ENCODE assay signal across 21 mouse cellular contexts in the genomic region with DNA sequence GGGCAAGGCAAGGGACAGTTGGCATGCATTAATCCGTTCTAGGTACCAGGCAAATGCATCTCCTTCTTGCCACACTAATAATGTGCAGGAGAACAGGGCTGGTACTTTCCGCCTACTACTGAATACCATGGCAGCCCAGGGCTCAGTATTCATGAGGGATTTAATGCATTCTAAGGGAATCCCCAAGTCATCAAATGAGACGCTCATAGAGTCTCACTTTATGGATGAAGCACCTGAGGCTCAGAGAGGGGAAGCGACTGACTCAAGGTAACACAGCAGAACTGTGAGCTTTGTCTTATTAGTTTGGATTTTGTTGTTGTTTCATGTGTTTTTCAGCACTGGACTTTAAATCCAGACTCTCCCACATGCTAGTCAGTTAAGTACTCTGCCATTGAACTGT. TPM values are rescaled to one million over a fixed set of nuclear protein-coding genes. Genes with fewer than 3 reads are reported as not detected.
DNase-seq lines count a peak whose midpoint lies in the region; ATAC-seq lines count a peak whose summit lies in the region.
"Had no signal": no experiment of that assay in that cellular context is flagged by ENCODE, and none has a peak within 500 bp of the region (broad histone marks: within the 10 kb centered on the region; RNA-seq: fewer than 3 reads in every experiment).

No protein-coding gene starts in this region.

- no peak overlapping the region for H3K27ac ChIP-seq in kidney, embryonic 14.5 days (ENCODE audit: low read depth, low read length)
- H3K27ac ChIP-seq in embryonic facial prominence, embryonic 15.5 days (replicated peaks), result peak overlapping the region; percentile 77
- no peak overlapping the region for H3K27ac ChIP-seq in neural tube, embryonic 15.5 days (replicated peaks)
- H3K27ac ChIP-seq: heart, embryonic 13.5 days; hindbrain, postnatal 0 days had no signal

- DNase-seq in cerebellum, adult 11-12 months, result peak; percentile 55
- DNase-seq in cerebellum, adult 9-11 months, result no peak
- no peak for DNase-seq in kidney, postnatal 25 days
- DNase-seq in 3T3-L1 (ENCODE audit: low read depth, low spot score), result peak; percentile 54
- no peak for DNase-seq in retina, postnatal 1 day
- DNase-seq: gastrocnemius, postnatal 10 days; kidney, adult 9 months; kidney, postnatal 36 days; liver, postnatal 0 days; right cerebral cortex, postnatal 4 days; thymus, adult 18-20 months; thymus, postnatal 4 days had no signal

- no peak for ATAC-seq in kidney, embryonic 14.5 days (ENCODE audit: low FRiP score, low TSS enrichment)
- no peak for ATAC-seq in embryonic facial prominence, embryonic 15.5 days (ENCODE audit: insufficient number of reproducible peaks, low FRiP score, low TSS enrichment, low read depth)
- no peak for ATAC-seq in neural tube, embryonic 15.5 days (ENCODE audit: low FRiP score)
- ATAC-seq: forebrain, embryonic 15.5 days; liver, postnatal 0 days had no signal

- WGBS in kidney, embryonic 14.5 days, result 81% methylated on average over 4 of the region's 4 CpGs
- 86% methylated on average over 4 of the region's 4 CpGs for WGBS in embryonic facial prominence, embryonic 15.5 days
- 85% methylated on average over 4 of the region's 4 CpGs for WGBS in neural tube, embryonic 15.5 days

- no peak overlapping the region for H3K4me3 ChIP-seq in kidney, embryonic 14.5 days (ENCODE audit: low read length)
- no peak overlapping the region for H3K4me3 ChIP-seq in embryonic facial prominence, embryonic 15.5 days (replicated peaks)
- H3K4me3 ChIP-seq in neural tube, embryonic 15.5 days (replicated peaks), result no peak overlapping the region
- H3K4me3 ChIP-seq: forebrain, embryonic 15.5 days; heart, embryonic 13.5 days; midbrain, embryonic 10.5 days had no signal

- H3K36me3 ChIP-seq in kidney, embryonic 14.5 days (ENCODE audit: control insufficient read depth, insufficient read depth, low read length), result no peaks in the 10 kb centered on the region
- H3K36me3 ChIP-seq in embryonic facial prominence, embryonic 15.5 days, result peaks cover 33% of the 10 kb centered on the region
- H3K36me3 ChIP-seq in neural tube, embryonic 15.5 days, result peaks cover 26% of the 10 kb centered on the region
- H3K36me3 ChIP-seq: forebrain, embryonic 15.5 days had no signal

- no peak overlapping the region for H3K4me2 ChIP-seq in kidney, embryonic 14.5 days (replicated peaks; ENCODE audit: low read depth, low read length)
- no peak overlapping the region for H3K4me2 ChIP-seq in embryonic facial prominence, embryonic 15.5 days (replicated peaks)
- H3K4me2 ChIP-seq in neural tube, embryonic 15.5 days, result no peak overlapping the region
- H3K4me2 ChIP-seq: forebrain, embryonic 15.5 days; heart, embryonic 13.5 days; liver, embryonic 11.5 days had no signal

- peak overlapping the region; percentile 23; the same call in 1 of the 2 replicates for H3K9ac ChIP-seq in kidney, embryonic 14.5 days (ENCODE audit: low read depth, low read length)
- no peak overlapping the region for H3K9ac ChIP-seq in embryonic facial prominence, embryonic 15.5 days
- H3K9ac ChIP-seq in neural tube, embryonic 15.5 days (replicated peaks), result no peak overlapping the region
- H3K9ac ChIP-seq: forebrain, embryonic 15.5 days; heart, embryonic 13.5 days; liver, postnatal 0 days had no signal

- no peaks in the 10 kb centered on the region for H3K4me1 ChIP-seq in kidney, embryonic 14.5 days (ENCODE audit: control insufficient read depth, insufficient read depth, low read length)
- peaks cover 33% of the 10 kb centered on the region for H3K4me1 ChIP-seq in embryonic facial prominence, embryonic 15.5 days
- peaks cover 20% of the 10 kb centered on the region for H3K4me1 ChIP-seq in neural tube, embryonic 15.5 days
- H3K4me1 ChIP-seq: heart, embryonic 13.5 days had no signal

- no peaks in the 10 kb centered on the region for H3K27me3 ChIP-seq in kidney, embryonic 14.5 days (ENCODE audit: control insufficient read depth, insufficient read depth, low read length)
- no peaks in the 10 kb centered on the region for H3K27me3 ChIP-seq in embryonic facial prominence, embryonic 15.5 days
- H3K27me3 ChIP-seq in neural tube, embryonic 15.5 days (replicated peaks), result no peaks in the 10 kb centered on the region
- H3K27me3 ChIP-seq: forebrain, embryonic 15.5 days had no signal

- no peaks in the 10 kb centered on the region for H3K9me3 ChIP-seq in kidney, embryonic 14.5 days (ENCODE audit: control insufficient read depth, low read length)
- H3K9me3 ChIP-seq in embryonic facial prominence, embryonic 15.5 days (replicated peaks), result no peaks in the 10 kb centered on the region
- no peaks in the 10 kb centered on the region for H3K9me3 ChIP-seq in neural tube, embryonic 15.5 days (replicated peaks)
- H3K9me3 ChIP-seq: forebrain, embryonic 15.5 days; heart, embryonic 13.5 days; midbrain, embryonic 10.5 days had no signal

RNA-seq across cellular contexts. Expression of gene Ciz1, which starts 10.1 kb away (rescaled TPM):
- 36.2 and 50.3 TPM in 2 replicates for polyA plus RNA-seq in kidney, embryonic 14.5 days (2014; fragmentation: Nextera tagmentation; extraction: Ambion mirVana)
- polyA plus RNA-seq in embryonic facial prominence, embryonic 15.5 days (2015; fragmentation: Nextera tagmentation; extraction: Ambion mirVana), result 54.6 and 57.3 TPM in 2 replicates
- 43.8 and 44.8 TPM in 2 replicates for polyA plus RNA-seq in neural tube, embryonic 15.5 days (2015; fragmentation: Nextera tagmentation; extraction: Ambion mirVana)

RNA-seq across cellular contexts. Expression of gene Dnm1, which starts 11.1 kb away (rescaled TPM):
- 8.4 and 11.5 TPM in 2 replicates for polyA plus RNA-seq in kidney, embryonic 14.5 days (2014; fragmentation: Nextera tagmentation; extraction: Ambion mirVana)
- polyA plus RNA-seq in embryonic facial prominence, embryonic 15.5 days (2015; fragmentation: Nextera tagmentation; extraction: Ambion mirVana), result 30.7 and 31.5 TPM in 2 replicates
- 72.4 and 86.9 TPM in 2 replicates for polyA plus RNA-seq in neural tube, embryonic 15.5 days (2015; fragmentation: Nextera tagmentation; extraction: Ambion mirVana)

RNA-seq across cellular contexts. Expression of gene 1110008P14Rik, which starts 39.7 kb away (rescaled TPM):
- polyA plus RNA-seq in kidney, embryonic 14.5 days (2014; fragmentation: Nextera tagmentation; extraction: Ambion mirVana), result 50.1 and 52.0 TPM in 2 replicates
- 71.6 and 71.9 TPM in 2 replicates for polyA plus RNA-seq in embryonic facial prominence, embryonic 15.5 days (2015; fragmentation: Nextera tagmentation; extraction: Ambion mirVana)
- 163 and 195 TPM in 2 replicates for polyA plus RNA-seq in neural tube, embryonic 15.5 days (2015; fragmentation: Nextera tagmentation; extraction: Ambion mirVana)

RNA-seq across cellular contexts. Expression of gene Lcn2, which starts 46.0 kb away (rescaled TPM):
- 1.6 and 1.7 TPM in 2 replicates for polyA plus RNA-seq in kidney, embryonic 14.5 days (2014; fragmentation: Nextera tagmentation; extraction: Ambion mirVana)
- 5.6 and 6.5 TPM in 2 replicates for polyA plus RNA-seq in embryonic facial prominence, embryonic 15.5 days (2015; fragmentation: Nextera tagmentation; extraction: Ambion mirVana)
- polyA plus RNA-seq in neural tube, embryonic 15.5 days (2015; fragmentation: Nextera tagmentation; extraction: Ambion mirVana), result 0.95 and 1.1 TPM in 2 replicates
- polyA plus RNA-seq: limb, embryonic 11.5 days; midbrain, embryonic 10.5 days had no signal

RNA-seq across cellular contexts. Expression of gene Ptges2, which starts 53.7 kb away (rescaled TPM):
- 32.2 and 36.4 TPM in 2 replicates for polyA plus RNA-seq in kidney, embryonic 14.5 days (2014; fragmentation: Nextera tagmentation; extraction: Ambion mirVana)
- 28.3 and 29.8 TPM in 2 replicates for polyA plus RNA-seq in embryonic facial prominence, embryonic 15.5 days (2015; fragmentation: Nextera tagmentation; extraction: Ambion mirVana)
- 47.3 and 52.1 TPM in 2 replicates for polyA plus RNA-seq in neural tube, embryonic 15.5 days (2015; fragmentation: Nextera tagmentation; extraction: Ambion mirVana)

Comparison
In these comparisons a context has a peak if more than half of its experiments do, and no peak if none do; other contexts are left out.
1. DNase-seq: peak in cerebellum, adult 11-12 months (single experiment) and 3T3-L1 (single experiment); none in cerebellum, adult 9-11 months (single experiment), kidney, postnatal 25 days (0 of 2) and retina, postnatal 1 day (single experiment).